Mouse (Mus musculus) stomach, embryonic 14.5 days (tissue): Measurements from ENCODE around the gene Macf1. TPM values are rescaled to one million over a fixed set of nuclear protein-coding genes. Genes with fewer than 3 reads are reported as not detected.
A peak's percentile ranks its signal among the peaks of the same experiment; 100 is the strongest.

Experiments
- ATAC-seq: fragments of 200-750 bp; cut with Nextera tagmentation; 2 replicates; pipeline ENCODE4 v1.8.0; 2017; ENCODE audit warnings: low read depth, moderate TSS enrichment; ENCODE audit not compliant: insufficient number of reproducible peaks, insufficient read depth, low FRiP score
- H3K27ac ChIP-seq: fragments of 300-500 bp; sonication (generic); 2 replicates; pipeline ENCODE4 v1.5.1; 2014; ENCODE audit warnings: mild to moderate bottlenecking, low read length, moderate library complexity, mixed read lengths
- H3K27me3 ChIP-seq: fragments of 300-500 bp; sonication (generic); 2 replicates; pipeline ENCODE4 v1.6.1; 2014; ENCODE audit warnings: low read length, control low read depth, mixed read lengths; ENCODE audit not compliant: control insufficient read depth, insufficient read depth
- H3K36me3 ChIP-seq: fragments of 300-500 bp; sonication (generic); 2 replicates; pipeline ENCODE4 v1.6.1; 2014; ENCODE audit warnings: mild to moderate bottlenecking, control low read depth, low read length, moderate library complexity, mixed read lengths; ENCODE audit not compliant: control insufficient read depth, insufficient read depth
- H3K4me1 ChIP-seq: fragments of 300-500 bp; sonication (generic); 2 replicates; pipeline ENCODE4 v1.6.1; 2014; ENCODE audit warnings: low read length, control low read depth, mixed read lengths; ENCODE audit not compliant: control insufficient read depth, insufficient read depth
- H3K4me2 ChIP-seq: fragments of 300-500 bp; sonication (generic); replicated peaks from 2 replicates; pipeline ENCODE4 v1.6.1; 2014; ENCODE audit warnings: low read depth, low read length, control low read depth
- H3K4me3 ChIP-seq: fragments of 300-500 bp; sonication (generic); 2 replicates; pipeline ENCODE4 v1.5.1; 2014; ENCODE audit warnings: low read depth, low read length, control low read depth
- H3K9ac ChIP-seq: fragments of 300-500 bp; sonication (generic); replicated peaks from 2 replicates; pipeline ENCODE4 v1.6.1; 2014; ENCODE audit warnings: low read depth, mild to moderate bottlenecking, control low read depth, low read length, moderate library complexity, mixed read lengths
- H3K9me3 ChIP-seq: fragments of 300-500 bp; sonication (generic); 2 replicates; pipeline ENCODE4 v1.6.1; 2016; ENCODE audit warnings: low read depth, low read length, control low read depth; ENCODE audit not compliant: control insufficient read depth
- WGBS: fragments of 180-500 bp; shearing (Covaris S2); extraction: QIAGEN DNeasy Blood & Tissue Kit; methylation state at CpG from one replicate; pipeline ENCODE4 v1.1.7; 2014; 5-methylcytosine and 5-hydroxymethylcytosine counted together
- polyA plus RNA-seq: library from polyadenylated mRNA; unstranded; fragments of >200 nt; fragmentation: Nextera tagmentation; extraction: Ambion mirVana; gene quantifications from 2 replicates; pipeline ENCODE4 v1.2.1, GENCODE M21; 2014

Gene Macf1
- polyA plus RNA-seq, 1 experiment from 2014 or later, result 86.9 TPM

DNA sequence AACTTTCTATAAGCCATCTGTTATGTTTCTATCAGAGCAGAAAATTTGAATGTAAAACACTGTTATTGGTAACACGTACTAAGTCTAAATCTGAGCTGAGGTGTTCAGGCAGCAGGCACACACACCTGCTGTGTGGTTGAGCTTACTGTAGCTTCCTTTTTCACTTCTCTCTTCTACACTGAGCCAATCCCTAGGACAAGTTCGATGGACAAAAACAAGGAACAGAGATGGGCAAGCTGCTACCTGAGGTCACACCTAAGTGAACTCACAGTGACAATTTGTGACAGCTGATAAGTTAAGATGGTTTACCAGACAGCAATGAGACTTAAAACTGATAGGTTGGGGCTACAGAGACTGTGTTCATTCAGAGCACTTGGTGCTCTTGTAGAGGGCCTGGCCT, 125.7 kb downstream of the Macf1 start:
- no peak overlapping the region for H3K27ac ChIP-seq
- no peak overlapping the region for H3K9ac ChIP-seq
- H3K9me3 ChIP-seq, result no peaks in the 10 kb centered on the region
- no peak overlapping the region for H3K4me3 ChIP-seq
- no peak overlapping the region for H3K4me2 ChIP-seq
- no peaks in the 10 kb centered on the region for H3K36me3 ChIP-seq
- ATAC-seq, result no peak
- WGBS, result 91% methylated on average over 2 of the region's 2 CpGs
- H3K4me1 ChIP-seq, result no peaks in the 10 kb centered on the region
- H3K27me3 ChIP-seq, result no peaks in the 10 kb centered on the region

- H3K36me3 ChIP-seq, result no peaks in the 10 kb centered on the region
- H3K9ac ChIP-seq, result no peak overlapping the region
- H3K4me1 ChIP-seq, result no peaks in the 10 kb centered on the region
- no peaks in the 10 kb centered on the region for H3K27me3 ChIP-seq
- H3K9me3 ChIP-seq, result no peaks in the 10 kb centered on the region
- H3K27ac ChIP-seq, result no peak overlapping the region
- no peak overlapping the region for H3K4me3 ChIP-seq
- ATAC-seq, result no peak
- no peak overlapping the region for H3K4me2 ChIP-seq
Measured at GRCm38 (mm10) chr4:123555251-123555650, 128.9 kb downstream of the Macf1 start.

- H3K9me3 ChIP-seq, result no peaks in the 10 kb centered on the region
- no peaks in the 10 kb centered on the region for H3K27me3 ChIP-seq
- H3K4me1 ChIP-seq, result no peaks in the 10 kb centered on the region
- H3K9ac ChIP-seq, result 0 out of 2 replicates have a peak overlapping the region, but pooled peaks have one; percentile 10
- H3K27ac ChIP-seq, result no peak overlapping the region
- 31% methylated on average over 3 of the region's 3 CpGs for WGBS
- H3K36me3 ChIP-seq, result no peaks in the 10 kb centered on the region
- ATAC-seq, result no peak
- H3K4me2 ChIP-seq, result no peak overlapping the region
- no peak overlapping the region for H3K4me3 ChIP-seq
Measured at GRCm38 (mm10) chr4:123552689-123553088, 131.5 kb downstream of the Macf1 start.

DNA sequence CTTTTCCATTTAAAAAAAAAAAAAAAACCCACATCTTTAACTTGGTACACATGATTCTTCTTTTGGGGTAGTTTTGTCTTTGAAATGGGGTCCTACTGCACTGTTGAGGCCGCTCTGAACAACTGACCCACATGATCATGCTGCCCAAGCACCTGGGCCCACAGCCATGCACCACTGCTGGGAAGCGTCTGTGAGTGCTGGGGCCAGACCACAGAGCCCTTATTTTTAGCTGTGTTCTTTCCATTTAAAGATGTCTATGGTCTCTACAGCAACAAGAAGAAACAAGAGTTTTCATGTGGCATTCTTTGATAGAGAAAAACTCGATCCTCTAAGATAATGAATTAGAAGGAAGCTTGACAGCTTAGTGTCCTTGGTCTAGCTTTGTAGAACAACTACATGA, 135.8 kb downstream of the Macf1 start:
- no peak overlapping the region for H3K4me3 ChIP-seq
- no peaks in the 10 kb centered on the region; the same call in 1 of the 2 replicates for H3K36me3 ChIP-seq
- 90% methylated on average over 3 of the region's 3 CpGs for WGBS
- H3K27ac ChIP-seq, result no peak overlapping the region
- no peak for ATAC-seq
- H3K9me3 ChIP-seq, result no peaks in the 10 kb centered on the region
- no peak overlapping the region for H3K4me2 ChIP-seq
- H3K9ac ChIP-seq, result no peak overlapping the region
- no peaks in the 10 kb centered on the region for H3K27me3 ChIP-seq
- no peaks in the 10 kb centered on the region for H3K4me1 ChIP-seq

- H3K4me2 ChIP-seq, result no peak overlapping the region
- no peak overlapping the region for H3K4me3 ChIP-seq
- ATAC-seq, result no peak
- no peaks in the 10 kb centered on the region for H3K9me3 ChIP-seq
- no peak overlapping the region for H3K27ac ChIP-seq
- no peak overlapping the region for H3K9ac ChIP-seq
- no peaks in the 10 kb centered on the region; the same call in 1 of the 2 replicates for H3K36me3 ChIP-seq
- H3K4me1 ChIP-seq, result no peaks in the 10 kb centered on the region
- no peaks in the 10 kb centered on the region for H3K27me3 ChIP-seq
Measured at GRCm38 (mm10) chr4:123543691-123544090, 140.5 kb downstream of the Macf1 start.

DNA sequence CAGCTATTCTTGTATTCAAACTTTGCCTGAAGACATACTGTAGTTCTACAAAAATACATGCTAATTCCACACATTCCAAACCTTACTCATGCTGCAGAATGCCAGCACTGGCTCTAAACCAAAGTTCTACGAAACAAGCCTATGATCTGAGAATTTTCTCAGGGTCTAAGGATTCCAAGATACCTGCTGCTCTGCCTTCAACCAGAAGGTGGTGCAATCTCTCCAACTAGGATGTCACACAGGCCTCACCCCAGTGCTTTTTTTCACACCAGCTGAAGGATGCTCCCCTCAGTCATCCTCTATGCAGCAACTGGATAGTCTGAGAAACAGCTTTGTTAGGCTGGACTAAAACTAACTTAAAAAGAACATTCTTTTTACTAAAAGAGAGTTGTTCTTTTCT, 148.9 kb downstream of the Macf1 start:
- no peaks in the 10 kb centered on the region for H3K36me3 ChIP-seq
- no peak overlapping the region for H3K4me2 ChIP-seq
- no peaks in the 10 kb centered on the region for H3K9me3 ChIP-seq
- H3K27ac ChIP-seq, result no peak overlapping the region
- peak; percentile 53; the same call in 1 of the 2 replicates for ATAC-seq
- WGBS, result 33% methylated on average over 1 of the region's 1 CpGs
- no peaks in the 10 kb centered on the region for H3K27me3 ChIP-seq
- no peak overlapping the region for H3K4me3 ChIP-seq
- H3K9ac ChIP-seq, result no peak overlapping the region
- no peaks in the 10 kb centered on the region for H3K4me1 ChIP-seq

GRCm38 (mm10) chr4:123532001-123532400, 152.2 kb downstream of the Macf1 start:
- Histone ChIP-seq H3K9ac (no peak overlapping the region), H3K4me1 (peaks cover under 1% of the 10 kb centered on the region; the same call in 1 of the 2 replicates), H3K4me2 (no peak overlapping the region), H3K9me3 (no peaks in the 10 kb centered on the region), H3K36me3 (no peaks in the 10 kb centered on the region), H3K27ac (no peak overlapping the region), H3K4me3 (no peak overlapping the region), H3K27me3 (no peaks in the 10 kb centered on the region)
- WGBS, result 46% methylated on average over 3 of the region's 3 CpGs
- ATAC-seq, result no peak

DNA sequence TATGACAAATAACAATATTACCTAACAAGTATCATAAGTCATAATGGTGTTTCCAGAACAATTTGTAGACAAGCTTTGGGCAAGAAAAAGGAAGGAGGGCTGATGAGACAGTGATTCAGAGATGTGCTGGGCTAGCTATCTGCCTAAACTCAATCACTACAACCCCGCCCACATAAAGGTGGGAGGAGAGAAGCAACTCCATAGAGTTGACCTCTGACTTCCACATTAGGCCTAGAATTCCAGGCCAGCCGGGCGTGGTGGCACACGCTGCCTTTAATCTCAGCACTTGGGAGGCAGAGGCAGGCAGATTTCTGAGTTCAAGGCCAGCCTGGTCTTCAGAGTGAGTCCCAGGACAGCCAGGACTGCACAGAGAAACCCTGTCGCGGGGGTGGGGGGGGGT, 153.2 kb downstream of the Macf1 start:
- Histone ChIP-seq H3K4me3 (no peak overlapping the region), H3K4me1 (peaks cover 5% of the 10 kb centered on the region; the same call in 1 of the 2 replicates), H3K27me3 (no peaks in the 10 kb centered on the region), H3K36me3 (no peaks in the 10 kb centered on the region), H3K27ac (no peak overlapping the region), H3K4me2 (no peak overlapping the region), H3K9ac (no peak overlapping the region), H3K9me3 (no peaks in the 10 kb centered on the region)
- WGBS, result 83% methylated on average over 4 of the region's 6 CpGs
- ATAC-seq, result no peak

GRCm38 (mm10) chr4:123529230-123529629, 154.9 kb downstream of the Macf1 start:
- 51% methylated on average over 6 of the region's 6 CpGs for WGBS
- Histone ChIP-seq H3K27me3 (no peaks in the 10 kb centered on the region), H3K27ac (no peak overlapping the region), H3K4me3 (no peak overlapping the region), H3K4me1 (peaks cover 5% of the 10 kb centered on the region; the same call in 1 of the 2 replicates), H3K9ac (no peak overlapping the region), H3K4me2 (no peak overlapping the region), H3K36me3 (no peaks in the 10 kb centered on the region), H3K9me3 (no peaks in the 10 kb centered on the region)
- no peak for ATAC-seq
